Mouse (Mus musculus): ENCODE results near the gene Akt2.

Gene Akt2

GRCm38 (mm10) chr7:27574124-27574880, 17.1 kb upstream of the Akt2 start:
- no peak for TF ChIP-seq GATA4 (IDR thresholded peaks at IDR 0.05; ENCODE audit: insufficient replicate concordance, low read length)

GRCm38 (mm10) chr7:27576914-27577313, 14.4 kb upstream of the Akt2 start:
- no peak for TF ChIP-seq GATA4 (IDR thresholded peaks at IDR 0.05; ENCODE audit: insufficient replicate concordance, low read length)

- TF ChIP-seq GATA4 (IDR thresholded peaks at IDR 0.05; ENCODE audit: insufficient replicate concordance, low read length): no peak
Observed at GRCm38 (mm10) chr7:27577589-27577988, 13.8 kb upstream of the Akt2 start.

- no peak for TF ChIP-seq GATA4 (IDR thresholded peaks at IDR 0.05; ENCODE audit: insufficient replicate concordance, low read length)
Observed at GRCm38 (mm10) chr7:27578465-27578864, 12.9 kb upstream of the Akt2 start.

GRCm38 (mm10) chr7:27580380-27581174, 10.8 kb upstream of the Akt2 start:
- TF ChIP-seq GATA4 (IDR thresholded peaks at IDR 0.05; ENCODE audit: insufficient replicate concordance, low read length): no peak

GRCm38 (mm10) chr7:27586861-27587260, 4.5 kb upstream of the Akt2 start:
- no peak for TF ChIP-seq GATA4 (IDR thresholded peaks at IDR 0.05; ENCODE audit: insufficient replicate concordance, low read length)

GRCm38 (mm10) chr7:27587741-27588140, 3.6 kb upstream of the Akt2 start:
- no peak for TF ChIP-seq GATA4 (IDR thresholded peaks at IDR 0.05; ENCODE audit: insufficient replicate concordance, low read length)

GRCm38 (mm10) chr7:27590088-27590487, 1.3 kb upstream of the Akt2 start:
- TF ChIP-seq GATA4 (IDR thresholded peaks at IDR 0.05; ENCODE audit: insufficient replicate concordance, low read length): no peak

GRCm38 (mm10) chr7:27590566-27591213, 662 bp upstream of the Akt2 start:
- TF ChIP-seq GATA4 (IDR thresholded peaks at IDR 0.05; ENCODE audit: insufficient replicate concordance, low read length): no peak

- TF ChIP-seq GATA4 (IDR thresholded peaks at IDR 0.05; ENCODE audit: insufficient replicate concordance, low read length): no peak
Observed at GRCm38 (mm10) chr7:27592217-27592929, 1.0 kb downstream of the Akt2 start.

- TF ChIP-seq GATA4 (IDR thresholded peaks at IDR 0.05; ENCODE audit: insufficient replicate concordance, low read length): no peak; the same call in 1 of the 2 replicates
Observed at GRCm38 (mm10) chr7:27592934-27593645, 1.7 kb downstream of the Akt2 start.

GRCm38 (mm10) chr7:27596586-27597503, 5.5 kb downstream of the Akt2 start:
- no peak for TF ChIP-seq GATA4 (IDR thresholded peaks at IDR 0.05; ENCODE audit: insufficient replicate concordance, low read length)

GRCm38 (mm10) chr7:27598053-27598452, 6.7 kb downstream of the Akt2 start:
- no peak for TF ChIP-seq GATA4 (IDR thresholded peaks at IDR 0.05; ENCODE audit: insufficient replicate concordance, low read length)

All from liver, adult (tissue).